Comparison of ENCODE assay signal across 8 mouse cellular contexts in genomic region chr2:27088071-27088644, GRCm38 (mm10). TPM values are rescaled to one million over a fixed set of nuclear protein-coding genes. Genes with fewer than 3 reads are reported as not detected.
DNase-seq lines count a peak whose midpoint lies in the region; ATAC-seq and TF ChIP-seq lines count a peak whose summit lies in the region.

No protein-coding gene starts in this region.

- H3K79me2 ChIP-seq in liver, adult 2 months (ENCODE audit: control insufficient read depth, insufficient read depth, low read length): no peaks in the 10 kb centered on the region

- peak; percentile 35 for DNase-seq in liver, adult 2 months (ENCODE audit: extremely low read depth, low read depth, low spot score)
- DNase-seq in liver, embryonic 11.5 days (ENCODE audit: low spot score): no peak
- peak; percentile 83 for DNase-seq in gastrocnemius, postnatal 10 days
- DNase-seq in embryo, embryonic 10 days (ENCODE audit: low spot score): no peak
- DNase-seq in cerebellum, adult 8-10 months: no peak

- no peaks in the 10 kb centered on the region for H3K27me3 ChIP-seq in liver, adult 2 months (ENCODE audit: control insufficient read depth, insufficient read depth, low read length)
- H3K27me3 ChIP-seq in liver, embryonic 11.5 days (replicated peaks; ENCODE audit: control insufficient read depth, insufficient read depth, low read length): no peaks in the 10 kb centered on the region
- H3K27me3 ChIP-seq in intestine, embryonic 16.5 days (replicated peaks; ENCODE audit: control insufficient read depth, insufficient read depth, low read length): no peaks in the 10 kb centered on the region
- no peaks in the 10 kb centered on the region for H3K27me3 ChIP-seq in lung, embryonic 16.5 days (ENCODE audit: control insufficient read depth, insufficient read depth, low read depth, low read length)
- no peaks in the 10 kb centered on the region for H3K27me3 ChIP-seq in forebrain, embryonic 12.5 days

- no peaks in the 10 kb centered on the region for H3K9me3 ChIP-seq in liver, embryonic 11.5 days (ENCODE audit: control insufficient read depth, low read length)
- H3K9me3 ChIP-seq in intestine, embryonic 16.5 days (ENCODE audit: control insufficient read depth, low read length): no peaks in the 10 kb centered on the region
- H3K9me3 ChIP-seq in lung, embryonic 16.5 days (ENCODE audit: control insufficient read depth, low read length): no peaks in the 10 kb centered on the region
- no peaks in the 10 kb centered on the region for H3K9me3 ChIP-seq in forebrain, embryonic 12.5 days

- no peak for TF ChIP-seq POLR2A in liver, adult 2 months (IDR thresholded peaks at IDR 0.05; ENCODE audit: extremely low read depth, insufficient read depth, low read length)

- H3K36me3 ChIP-seq in liver, adult 2 months (ENCODE audit: control insufficient read depth, insufficient read depth, low read length): no peaks in the 10 kb centered on the region
- no peaks in the 10 kb centered on the region for H3K36me3 ChIP-seq in liver, embryonic 11.5 days (ENCODE audit: control insufficient read depth, insufficient read depth, low read length)
- no peaks in the 10 kb centered on the region for H3K36me3 ChIP-seq in intestine, embryonic 16.5 days (ENCODE audit: control insufficient read depth, insufficient read depth, low read length)
- no peaks in the 10 kb centered on the region for H3K36me3 ChIP-seq in lung, embryonic 16.5 days (ENCODE audit: control insufficient read depth, insufficient read depth, low read length)
- no peaks in the 10 kb centered on the region for H3K36me3 ChIP-seq in forebrain, embryonic 12.5 days (replicated peaks)

- ATAC-seq in liver, embryonic 11.5 days (replicated peaks; ENCODE audit: low FRiP score): no peak
- ATAC-seq in intestine, embryonic 16.5 days: peak; percentile 75
- peak; percentile 90 for ATAC-seq in lung, embryonic 16.5 days (ENCODE audit: low read depth)
- ATAC-seq in forebrain, embryonic 12.5 days (ENCODE audit: low FRiP score): no peak

- H3K4me1 ChIP-seq in liver, adult 2 months (ENCODE audit: control insufficient read depth, insufficient read depth, low read length): peaks cover 5% of the 10 kb centered on the region; the same call in 1 of the 2 replicates
- no peaks in the 10 kb centered on the region for H3K4me1 ChIP-seq in liver, embryonic 11.5 days (replicated peaks; ENCODE audit: control insufficient read depth, insufficient read depth, low read length)
- peaks cover 20% of the 10 kb centered on the region for H3K4me1 ChIP-seq in intestine, embryonic 16.5 days (ENCODE audit: control insufficient read depth, insufficient read depth, low read length)
- H3K4me1 ChIP-seq in lung, embryonic 16.5 days (replicated peaks; ENCODE audit: control insufficient read depth, insufficient read depth, low read length): peaks cover 57% of the 10 kb centered on the region
- no peaks in the 10 kb centered on the region for H3K4me1 ChIP-seq in forebrain, embryonic 12.5 days

- no peak overlapping the region for H3K9ac ChIP-seq in liver, adult 2 months (ENCODE audit: low read depth, low read length)
- no peak overlapping the region for H3K9ac ChIP-seq in liver, embryonic 11.5 days (ENCODE audit: low read depth, low read length)
- H3K9ac ChIP-seq in intestine, embryonic 16.5 days (ENCODE audit: low read depth, low read length): no peak overlapping the region
- H3K9ac ChIP-seq in lung, embryonic 16.5 days (ENCODE audit: low read length): no peak overlapping the region
- H3K9ac ChIP-seq in forebrain, embryonic 12.5 days: no peak overlapping the region

- no peak overlapping the region for H3K4me3 ChIP-seq in liver, adult 2 months (ENCODE audit: insufficient read depth, low read depth, low read length)
- H3K4me3 ChIP-seq in liver, embryonic 11.5 days (ENCODE audit: low read depth, low read length): no peak overlapping the region
- H3K4me3 ChIP-seq in intestine, embryonic 16.5 days (ENCODE audit: low read length): no peak overlapping the region
- H3K4me3 ChIP-seq in lung, embryonic 16.5 days (ENCODE audit: low read length): no peak overlapping the region
- no peak overlapping the region for H3K4me3 ChIP-seq in forebrain, embryonic 12.5 days (replicated peaks)

- TF ChIP-seq CTCF in liver, adult 2 months (IDR thresholded peaks at IDR 0.05; ENCODE audit: low read depth, low read length): no peak

- no peak overlapping the region for H3K4me2 ChIP-seq in liver, embryonic 11.5 days
- H3K4me2 ChIP-seq in intestine, embryonic 16.5 days (ENCODE audit: low read depth, low read length): no peak overlapping the region
- H3K4me2 ChIP-seq in lung, embryonic 16.5 days (ENCODE audit: low read depth, low read length): no peak overlapping the region
- no peak overlapping the region for H3K4me2 ChIP-seq in forebrain, embryonic 12.5 days

- H3K27ac ChIP-seq in liver, adult 2 months (replicated peaks; ENCODE audit: insufficient read depth, low read depth, low read length): peak overlapping the region; percentile 59
- no peak overlapping the region for H3K27ac ChIP-seq in liver, embryonic 11.5 days (ENCODE audit: low read depth, low read length)
- peak overlapping the region; percentile 73 for H3K27ac ChIP-seq in intestine, embryonic 16.5 days (ENCODE audit: low read length)
- peak overlapping the region; percentile 89 for H3K27ac ChIP-seq in lung, embryonic 16.5 days (ENCODE audit: low read length)
- no peak overlapping the region for H3K27ac ChIP-seq in forebrain, embryonic 12.5 days

- 69% methylated on average over 18 of the region's 18 CpGs for WGBS in liver, adult 2 months
- WGBS in liver, embryonic 11.5 days: 59% methylated on average over 18 of the region's 18 CpGs
- WGBS in intestine, embryonic 16.5 days: 30% methylated on average over 18 of the region's 18 CpGs
- whole genome bisulfite sequencing in lung, embryonic 16.5 days: 30% methylated on average over 18 of the region's 18 CpGs
- WGBS in forebrain, embryonic 12.5 days: 90% methylated on average over 18 of the region's 18 CpGs

RNA-seq across cellular contexts. Expression of gene Adamtsl2, which starts 9.0 kb away (rescaled TPM):
- total RNA-seq in liver, adult 2 months (2014; rRNA removed): 3.5 and 4.4 TPM in 2 replicates
- 4.4 and 6.7 TPM in 2 replicates for polyA plus RNA-seq in liver, adult 2 months (2012; rRNA removed)
- 1.8 and 3.5 TPM in 2 replicates for polyA plus RNA-seq in liver, embryonic 11.5 days (2014; fragmentation: Nextera tagmentation; extraction: Ambion mirVana)
- 1 to 10 TPM; 3.1 to 4.8 TPM for total RNA-seq in gastrocnemius, postnatal 10 days (2021)
- polyA plus RNA-seq in intestine, embryonic 16.5 days (2015; fragmentation: Nextera tagmentation; extraction: Ambion mirVana): 1.7 and 2.1 TPM in 2 replicates
- polyA plus RNA-seq in lung, embryonic 16.5 days (2015; fragmentation: Nextera tagmentation; extraction: Ambion mirVana): 27.9 and 28.4 TPM in 2 replicates
- 5.3 and 5.4 TPM in 2 replicates for polyA plus RNA-seq in forebrain, embryonic 12.5 days (2016; fragmentation: Nextera tagmentation; extraction: Ambion mirVana)

RNA-seq across cellular contexts. Expression of gene Mymk, which starts 16.2 kb away (rescaled TPM):
- not detected in 2 replicates for total RNA-seq in liver, adult 2 months (2014; rRNA removed)
- not detected in 2 replicates for polyA plus RNA-seq in liver, adult 2 months (2012; rRNA removed)
- polyA plus RNA-seq in liver, embryonic 11.5 days (2014; fragmentation: Nextera tagmentation; extraction: Ambion mirVana): 0.12 and 0.13 TPM in 2 replicates
- 10 to 100 TPM; 51.6 to 58.5 TPM for total RNA-seq in gastrocnemius, postnatal 10 days (2021)
- polyA plus RNA-seq in intestine, embryonic 16.5 days (2015; fragmentation: Nextera tagmentation; extraction: Ambion mirVana): 0.12 and 0.22 TPM in 2 replicates
- 1.6 and 3.4 TPM in 2 replicates for polyA plus RNA-seq in lung, embryonic 16.5 days (2015; fragmentation: Nextera tagmentation; extraction: Ambion mirVana)
- polyA plus RNA-seq in forebrain, embryonic 12.5 days (2016; fragmentation: Nextera tagmentation; extraction: Ambion mirVana): 0.26 TPM in 1 of 2 replicates, not detected in the other

RNA-seq across cellular contexts. Expression of gene Fam163b, which starts 54.1 kb away (rescaled TPM):
- not detected in 2 replicates for total RNA-seq in liver, adult 2 months (2014; rRNA removed)
- polyA plus RNA-seq in liver, adult 2 months (2012; rRNA removed): not detected in 2 replicates
- 0.14 and 0.29 TPM in 2 replicates for polyA plus RNA-seq in liver, embryonic 11.5 days (2014; fragmentation: Nextera tagmentation; extraction: Ambion mirVana)
- under 1 TPM; 0.33 to 0.36 TPM for total RNA-seq in gastrocnemius, postnatal 10 days (2021)
- 0.11 and 0.16 TPM in 2 replicates for polyA plus RNA-seq in intestine, embryonic 16.5 days (2015; fragmentation: Nextera tagmentation; extraction: Ambion mirVana)
- 0.54 and 0.64 TPM in 2 replicates for polyA plus RNA-seq in lung, embryonic 16.5 days (2015; fragmentation: Nextera tagmentation; extraction: Ambion mirVana)
- 0.27 and 0.32 TPM in 2 replicates for polyA plus RNA-seq in forebrain, embryonic 12.5 days (2016; fragmentation: Nextera tagmentation; extraction: Ambion mirVana)

Comparison
In these comparisons a context has a peak if more than half of its experiments do, and no peak if none do; other contexts are left out.
1. DNase-seq: peak in liver, adult 2 months (single experiment) and gastrocnemius, postnatal 10 days (single experiment); none in liver, embryonic 11.5 days (single experiment), embryo, embryonic 10 days (single experiment) and cerebellum, adult 8-10 months (single experiment).
2. H3K27ac ChIP-seq: peak in liver, adult 2 months (single experiment), intestine, embryonic 16.5 days (single experiment) and lung, embryonic 16.5 days (single experiment); none in liver, embryonic 11.5 days (single experiment) and forebrain, embryonic 12.5 days (single experiment).
3. ATAC-seq: peak in intestine, embryonic 16.5 days (single experiment) and lung, embryonic 16.5 days (single experiment); none in liver, embryonic 11.5 days (single experiment) and forebrain, embryonic 12.5 days (single experiment).